Mouse (Mus musculus): ENCODE results near the gene Gm128. TPM values are rescaled to one million over a fixed set of nuclear protein-coding genes. Genes with fewer than 3 reads are reported as not detected.
A peak's percentile ranks its signal among the peaks of the same experiment; 100 is the strongest.

Gm128 gene
- total and polyA plus RNA-seq, 2 experiments from 2014 or later, result 0.61 to 1.4 TPM

DNA sequence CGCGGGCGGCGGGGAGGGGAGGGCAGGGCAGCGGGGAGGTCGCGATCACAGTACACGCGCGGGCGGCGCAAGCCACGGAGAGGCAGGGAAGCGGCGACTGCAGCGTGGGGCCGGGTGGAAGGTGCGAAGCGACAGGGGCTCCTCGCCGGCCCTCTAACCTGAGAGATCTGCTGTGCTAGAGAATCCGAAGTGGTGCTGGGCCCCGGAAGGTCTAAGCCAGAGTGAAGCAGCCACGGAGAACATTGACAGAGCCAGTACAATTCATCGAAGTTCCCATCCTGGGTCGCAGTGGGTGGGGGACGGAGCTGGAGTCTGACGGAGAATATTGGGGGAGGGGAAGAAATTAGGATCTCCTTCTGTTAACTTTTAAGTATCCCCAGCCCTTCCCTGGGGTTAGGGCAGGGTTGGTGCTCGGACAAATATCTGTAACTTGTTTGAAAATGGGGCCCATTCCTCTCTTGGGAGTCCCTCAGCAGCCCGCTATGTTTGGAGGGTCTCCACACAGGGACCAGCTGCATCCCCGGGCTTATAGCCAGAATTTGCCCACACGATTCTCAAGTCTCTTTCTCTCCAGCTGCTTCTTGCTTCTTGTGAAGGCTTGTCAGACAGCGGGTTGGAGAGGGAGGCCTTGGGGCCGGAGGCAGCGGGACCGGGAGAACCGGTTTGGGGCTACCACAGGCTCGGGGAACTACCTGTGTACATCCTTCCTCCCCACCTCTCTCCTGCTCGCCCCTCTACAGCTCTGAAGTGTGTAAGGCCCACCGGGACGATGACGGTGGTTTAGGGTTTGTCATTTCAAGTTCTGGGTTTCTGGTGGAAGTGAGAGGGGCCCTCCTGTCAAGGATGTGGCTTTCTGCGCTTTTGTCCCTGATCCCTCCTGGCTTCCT, 12.3 kb downstream of the Gm128 start:
- Histone ChIP-seq H3K9me3 (ENCODE audit: low read length) (no peaks in the 10 kb centered on the region), H3K4me3 (ENCODE audit: low read length) (peak overlapping the region; percentile 57), H3K27me3 (ENCODE audit: insufficient read depth, low read length) (no peaks in the 10 kb centered on the region), H3K4me1 (ENCODE audit: insufficient read depth, low read length) (peaks cover 20% of the 10 kb centered on the region), H3K27ac (peak overlapping the region; percentile 93), H3K4me2 (ENCODE audit: low read depth, low read length) (peak overlapping the region; percentile 91), H3K36me3 (ENCODE audit: insufficient read depth, low read length) (peaks cover 24% of the 10 kb centered on the region; the same call in 1 of the 2 replicates), H3K9ac (replicated peaks; ENCODE audit: low read length) (peak overlapping the region; percentile 82)
- WGBS, result 1% methylated on average over 43 of the region's 43 CpGs
- TF ChIP-seq CTCF (IDR thresholded peaks at IDR 0.05; ENCODE audit: low read depth), result no peak
- DNase-seq (ENCODE audit: low spot score), result peak; percentile 83
- no peak; the same call in 1 of the 2 replicates for ATAC-seq

DNA sequence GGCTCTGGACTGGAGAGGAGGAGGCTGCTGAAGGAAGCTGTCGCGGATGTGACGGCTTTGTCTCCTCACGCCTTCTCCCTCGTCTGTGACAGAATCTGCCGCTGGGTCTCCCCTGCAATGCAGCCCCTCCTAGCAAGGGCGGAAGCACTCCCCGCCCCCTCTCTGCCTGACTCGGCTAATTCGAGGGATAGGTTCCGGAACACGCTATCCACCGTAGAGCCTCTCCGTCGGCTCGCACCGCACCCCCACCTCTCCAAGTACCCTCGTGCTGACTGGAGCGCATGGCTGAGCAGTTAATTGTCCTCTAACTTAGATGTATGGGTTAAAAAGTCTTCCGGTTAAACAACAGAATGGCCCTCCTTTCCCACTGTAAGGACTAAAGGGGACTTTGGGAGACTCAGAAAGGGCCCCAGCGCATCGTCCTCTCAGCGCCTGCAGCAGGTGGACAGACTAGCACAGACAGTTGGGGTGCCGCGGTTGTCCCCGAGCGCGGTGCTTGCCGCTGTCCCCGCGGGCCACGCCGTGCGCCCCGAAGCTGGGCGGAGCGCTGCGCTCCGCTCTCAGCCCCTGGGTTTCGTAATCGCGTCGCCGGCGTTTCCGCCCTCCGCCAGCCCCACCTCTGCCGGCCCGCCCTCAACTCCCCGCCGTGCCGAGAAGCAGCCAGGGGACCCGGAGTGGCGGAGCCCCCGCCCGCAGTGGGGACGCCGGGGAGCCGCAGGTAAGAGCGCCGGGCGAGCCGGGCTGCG, 13.1 kb downstream of the Gm128 start, which contains the start of gene Cdc42se1:
Gene Cdc42se1, plus strand, starts transcription at position 585 of the 746 bp plus-strand sequence.
- WGBS, result under 1% methylated on average over 57 of the region's 64 CpGs
- ATAC-seq, result peak; percentile 88

DNA sequence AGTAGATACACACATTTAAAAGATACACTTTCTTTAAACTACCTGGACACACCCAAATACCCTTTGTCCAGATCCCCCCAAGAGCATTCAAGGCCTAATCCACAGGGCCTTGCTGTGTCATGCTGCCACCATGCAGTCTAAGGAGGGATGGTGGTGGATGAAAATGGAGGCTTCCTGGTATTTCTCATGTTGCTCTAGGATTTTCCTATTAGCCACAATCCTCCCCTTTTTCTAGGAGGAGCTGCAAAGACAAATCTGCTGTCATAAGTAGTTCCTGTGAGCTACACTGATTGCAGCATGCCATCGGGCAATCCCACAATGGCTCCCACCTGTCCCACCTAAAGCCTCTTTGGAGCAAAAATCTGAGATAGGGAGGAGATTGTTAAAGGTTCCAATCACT, 14.2 kb downstream of the Gm128 start:
- Histone ChIP-seq H3K4me2 (ENCODE audit: low read depth, low read length) (peak overlapping the region; percentile 91), H3K4me1 (ENCODE audit: insufficient read depth, low read length) (peaks cover 20% of the 10 kb centered on the region), H3K9me3 (ENCODE audit: low read length) (no peaks in the 10 kb centered on the region), H3K36me3 (ENCODE audit: insufficient read depth, low read length) (peaks cover 12% of the 10 kb centered on the region; the same call in 1 of the 2 replicates), H3K4me3 (ENCODE audit: low read length) (peak overlapping the region; percentile 57), H3K27ac (peak overlapping the region; percentile 93), H3K27me3 (ENCODE audit: insufficient read depth, low read length) (no peaks in the 10 kb centered on the region), H3K9ac (replicated peaks; ENCODE audit: low read length) (peak overlapping the region; percentile 82)
- 10% methylated on average over 1 of the region's 1 CpGs for WGBS
- TF ChIP-seq CTCF (IDR thresholded peaks at IDR 0.05; ENCODE audit: low read depth), result no peak
- DNase-seq (ENCODE audit: low spot score) (peak; percentile 55), ATAC-seq (no peak)

More for the DNA sequence above, 13.1 kb downstream of the Gm128 start, which contains the start of gene Cdc42se1:
- Histone ChIP-seq H3K27ac (peak within 1 kb of the TSS; percentile 93), H3K27me3 (ENCODE audit: insufficient read depth, low read length) (no peaks in the 10 kb centered on the region), H3K4me3 (ENCODE audit: low read length) (peak within 1 kb of the TSS; percentile 57), H3K9ac (replicated peaks; ENCODE audit: low read length) (peak within 1 kb of the TSS; percentile 82), H3K4me1 (ENCODE audit: insufficient read depth, low read length) (peaks cover 20% of the 10 kb centered on the region), H3K36me3 (ENCODE audit: insufficient read depth, low read length) (peaks cover 17% of the 10 kb centered on the region; the same call in 1 of the 2 replicates), H3K4me2 (ENCODE audit: low read depth, low read length) (peak within 1 kb of the TSS; percentile 91), H3K9me3 (ENCODE audit: low read length) (no peaks in the 10 kb centered on the region)
- peak; percentile 30; the same call in 1 of the 2 replicates for TF ChIP-seq CTCF (IDR thresholded peaks at IDR 0.05; ENCODE audit: low read depth)
- peak; percentile 95 for DNase-seq (ENCODE audit: low spot score)

DNA sequence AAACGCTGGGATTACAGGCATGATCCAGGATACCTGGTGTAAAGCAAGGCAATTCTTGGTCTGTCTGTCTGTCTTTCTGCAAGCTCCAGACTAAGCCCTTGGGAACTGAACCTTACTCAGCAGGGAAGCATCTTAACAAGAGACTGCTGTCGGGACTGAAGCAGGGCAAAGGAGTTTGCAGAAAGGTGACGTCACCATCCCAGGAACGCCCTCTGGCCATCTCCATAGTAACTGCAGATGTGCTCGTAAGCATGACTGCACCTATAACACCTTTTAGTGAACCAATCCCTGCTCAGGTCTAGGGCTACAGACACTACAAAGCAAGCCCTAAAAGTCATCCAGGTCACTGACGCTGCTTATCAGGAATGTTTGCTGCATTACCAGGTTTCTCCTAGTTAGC, 17.1 kb downstream of the Gm128 start:
- peak overlapping the region; percentile 24 for H3K4me2 ChIP-seq (ENCODE audit: low read depth, low read length)
- H3K36me3 ChIP-seq (ENCODE audit: insufficient read depth, low read length), result peaks cover 19% of the 10 kb centered on the region; the same call in 1 of the 2 replicates
- ATAC-seq, result no peak
- no peak for TF ChIP-seq CTCF (IDR thresholded peaks at IDR 0.05; ENCODE audit: low read depth)
- H3K9me3 ChIP-seq (ENCODE audit: low read length), result no peaks in the 10 kb centered on the region
- H3K27me3 ChIP-seq (ENCODE audit: insufficient read depth, low read length), result no peaks in the 10 kb centered on the region
- WGBS, result 27% methylated on average over 6 of the region's 6 CpGs
- DNase-seq (ENCODE audit: low spot score), result peak; percentile 61
- H3K27ac ChIP-seq, result 0 out of 2 replicates have a peak overlapping the region, but pooled peaks have one; percentile 13
- no peaks in the 10 kb centered on the region for H3K4me1 ChIP-seq (ENCODE audit: insufficient read depth, low read length)
- no peak overlapping the region; the same call in 1 of the 2 replicates for H3K9ac ChIP-seq (replicated peaks; ENCODE audit: low read length)
- no peak overlapping the region for H3K4me3 ChIP-seq (ENCODE audit: low read length)

DNA sequence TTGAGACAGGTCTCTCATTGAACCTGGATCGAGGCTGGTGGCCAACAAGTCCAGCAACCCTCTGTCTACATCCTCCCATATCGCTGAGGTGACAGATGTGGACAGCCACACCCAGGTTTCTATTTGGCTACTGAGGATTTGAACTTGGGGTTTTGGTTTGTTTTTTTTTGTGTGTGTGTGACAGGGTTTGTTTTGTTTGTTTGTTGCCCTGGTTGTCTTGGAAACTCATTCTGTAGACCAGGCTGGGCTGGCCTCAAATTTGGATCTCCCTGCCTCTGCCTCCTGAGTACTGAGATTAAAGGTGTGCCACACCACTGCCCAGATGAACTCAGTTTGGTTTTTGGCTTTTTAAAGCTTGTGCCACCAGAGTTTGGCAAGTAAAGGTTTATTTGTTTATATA, 18.4 kb downstream of the Gm128 start:
- WGBS, result 89% methylated on average over 2 of the region's 2 CpGs
- Histone ChIP-seq H3K27ac (no peak overlapping the region), H3K9ac (replicated peaks; ENCODE audit: low read length) (no peak overlapping the region), H3K4me2 (ENCODE audit: low read depth, low read length) (no peak overlapping the region), H3K4me3 (ENCODE audit: low read length) (no peak overlapping the region), H3K9me3 (ENCODE audit: low read length) (no peaks in the 10 kb centered on the region), H3K4me1 (ENCODE audit: insufficient read depth, low read length) (no peaks in the 10 kb centered on the region), H3K36me3 (ENCODE audit: insufficient read depth, low read length) (peaks cover 19% of the 10 kb centered on the region; the same call in 1 of the 2 replicates), H3K27me3 (ENCODE audit: insufficient read depth, low read length) (no peaks in the 10 kb centered on the region)
- DNase-seq (ENCODE audit: low spot score) (no peak), ATAC-seq (no peak)
- TF ChIP-seq CTCF (IDR thresholded peaks at IDR 0.05; ENCODE audit: low read depth), result no peak

DNA sequence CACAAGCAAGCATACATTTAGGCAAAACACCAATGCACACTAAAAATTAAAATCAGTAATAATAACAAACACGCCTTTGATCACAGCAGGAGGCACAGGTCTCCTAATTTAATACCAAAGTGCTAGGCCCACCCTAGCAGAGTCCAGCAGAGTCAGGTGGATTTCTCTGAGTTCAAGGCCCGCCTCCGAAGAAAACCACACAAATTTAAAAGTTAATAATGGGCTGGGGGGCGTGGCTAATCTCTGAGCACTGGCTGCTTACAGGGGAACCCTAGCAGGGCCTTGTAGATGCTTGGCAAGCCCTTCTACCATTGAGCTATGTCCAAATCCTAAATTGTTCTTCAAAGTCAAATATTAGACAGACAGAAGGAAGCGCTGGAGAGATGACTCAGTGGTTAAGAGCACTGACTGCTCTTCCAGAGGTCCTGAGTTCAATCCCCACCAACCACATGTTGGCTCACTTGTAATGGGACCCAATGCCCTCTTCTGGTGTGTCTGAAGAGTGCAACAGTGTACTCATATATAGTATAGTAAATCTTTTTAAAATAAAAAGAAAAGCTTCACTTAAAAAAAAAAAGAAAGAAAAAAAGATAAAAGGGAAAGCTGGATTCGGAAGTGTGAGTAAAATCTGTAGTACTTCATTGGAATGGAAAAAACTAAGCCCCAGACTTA, 22.8 kb downstream of the Gm128 start:
- Histone ChIP-seq H3K4me1 (ENCODE audit: insufficient read depth, low read length) (peaks cover 5% of the 10 kb centered on the region; the same call in 1 of the 2 replicates), H3K27me3 (ENCODE audit: insufficient read depth, low read length) (no peaks in the 10 kb centered on the region), H3K9ac (replicated peaks; ENCODE audit: low read length) (peak overlapping the region; percentile 88; the same call in 1 of the 2 replicates), H3K4me3 (ENCODE audit: low read length) (0 out of 2 replicates have a peak overlapping the region, but pooled peaks have one; percentile 69), H3K27ac (peak overlapping the region; percentile 98), H3K36me3 (ENCODE audit: insufficient read depth, low read length) (peaks cover 27% of the 10 kb centered on the region), H3K4me2 (ENCODE audit: low read depth, low read length) (peak overlapping the region; percentile 63), H3K9me3 (ENCODE audit: low read length) (no peaks in the 10 kb centered on the region)
- 78% methylated on average over 6 of the region's 6 CpGs for WGBS
- ATAC-seq, result no peak
- DNase-seq (ENCODE audit: low spot score), result no peak
- TF ChIP-seq CTCF (IDR thresholded peaks at IDR 0.05; ENCODE audit: low read depth), result no peak

Measured in hindbrain, postnatal 0 days (tissue).